Mouse (Mus musculus): ENCODE measurements around the gene Srxn1.

GRCm38 (mm10) chr2:152089581-152089980 lies 15.7 kb upstream of the Srxn1 start:
- TF ChIP-seq CTCF (IDR thresholded peaks at IDR 0.05; ENCODE audit: extremely low read depth, insufficient read depth, insufficient read length, insufficient replicate concordance) (no peak), POLR2A (IDR thresholded peaks at IDR 0.05; ENCODE audit: low read depth, low read length) (no peak)

Measured in spleen, adult 2 months (tissue).